Mouse (Mus musculus) small intestine, adult 10 weeks (tissue): ENCODE results near the gene Macrod1. TPM values are rescaled to one million over a fixed set of nuclear protein-coding genes. Genes with fewer than 3 reads are reported as not detected.

ENCODE experiments used
- polyA plus RNA-seq: library from polyadenylated mRNA; stranded (reverse); fragments of 350-450 nt; fragmentation: Illumina TruSeq; extraction: RNeasy Lipid Tissue Mini Kit (QIAGEN cat#74804); gene quantifications from one replicate; pipeline ENCODE4 v1.2.3, GENCODE M21; 2014; ENCODE audit warnings: low replicate concordance

Gene Macrod1
- polyA plus RNA-seq, result 1.7 TPM

DNA sequence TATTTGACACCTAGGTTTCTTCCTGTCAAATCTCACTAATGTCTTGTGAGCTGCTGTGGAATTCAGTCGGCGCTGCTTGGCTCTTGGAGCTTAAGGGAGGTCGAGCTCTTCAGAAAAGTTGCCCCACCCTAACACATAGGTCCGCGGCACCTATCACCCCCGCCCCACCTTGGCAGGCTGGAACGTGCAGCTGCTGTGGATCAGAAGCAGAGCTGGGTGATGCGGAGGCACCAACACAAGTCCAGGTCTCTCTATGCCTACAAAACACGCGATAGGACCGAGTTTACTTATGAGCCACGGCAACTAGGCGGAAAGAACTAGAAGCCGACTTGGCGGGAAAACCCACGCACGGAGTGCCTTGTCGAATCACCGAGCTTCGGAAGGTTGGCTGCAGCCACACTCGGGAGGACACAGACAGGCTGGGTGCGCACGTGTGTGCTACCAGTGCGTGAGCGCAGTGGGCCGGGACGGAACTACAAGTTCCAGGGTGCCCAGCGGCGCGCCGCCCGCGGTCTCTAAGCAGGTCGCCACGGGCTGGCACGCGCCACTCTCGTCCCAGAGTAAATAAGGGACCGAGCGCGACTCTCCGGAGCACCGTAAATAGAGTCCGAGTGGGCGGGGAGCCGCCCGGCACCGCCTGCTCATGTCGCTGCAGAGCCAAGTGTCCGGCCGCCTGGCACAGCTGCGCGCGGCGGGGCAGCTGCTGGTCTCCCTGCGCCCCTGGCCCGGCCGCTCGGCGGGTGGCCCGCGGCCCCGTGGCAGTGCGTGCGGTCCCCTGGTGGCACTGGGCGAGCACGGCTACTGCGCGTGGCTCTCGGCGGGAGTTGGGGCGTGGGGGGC is at the start of gene Macrod1:
Macrod1 (plus strand) TSS at position 563 of the 840 bp plus-strand sequence.

GRCm38 (mm10) chr19:7019191-7019590 is 37.4 kb upstream of the Macrod1 start, which contains the start of gene Fermt3:
Fermt3 (minus strand) TSS chr19:7019469.

DNA sequence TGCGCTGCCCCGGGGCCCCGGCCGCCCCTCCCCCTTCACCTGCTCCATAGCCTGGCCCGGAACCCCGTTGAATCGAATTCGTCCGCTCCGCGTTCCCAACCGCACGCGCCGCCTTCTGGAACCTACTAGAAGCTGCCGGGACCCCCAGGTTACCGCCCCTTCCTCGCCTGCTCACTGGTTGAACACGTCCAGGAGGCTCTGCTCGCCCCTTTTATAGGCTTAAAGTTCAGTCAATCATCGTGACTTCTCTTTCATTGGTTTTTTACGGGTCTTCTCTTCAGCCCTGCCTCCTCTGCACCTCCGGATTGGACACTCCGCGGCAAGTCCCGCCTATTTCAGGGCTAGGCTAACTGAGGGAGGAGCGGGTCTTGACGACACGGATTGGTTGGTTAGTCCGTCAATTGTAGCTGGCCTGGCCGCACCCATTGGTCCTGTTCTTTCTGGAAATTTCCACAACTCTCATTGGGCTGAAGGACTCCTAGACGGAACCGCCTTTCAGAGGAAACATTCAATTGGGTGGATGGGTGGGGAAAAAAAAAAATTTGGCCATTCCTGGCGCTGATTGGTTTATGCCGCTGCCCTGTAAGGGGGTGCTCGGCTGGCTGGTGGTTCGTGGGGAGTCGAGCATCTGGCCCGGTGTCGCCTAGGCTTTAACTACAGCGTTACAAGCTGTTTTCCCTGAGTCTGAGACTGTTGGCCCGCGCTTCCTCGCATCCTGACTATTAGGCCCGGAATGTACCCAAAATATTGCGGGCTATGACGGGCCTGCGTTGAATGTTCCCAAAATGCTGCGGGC is 16.6 kb upstream of the Macrod1 start, which contains the start of gene Stip1:
Stip1 (minus strand) TSS at position 127 of the 796 bp plus-strand sequence.

GRCm38 (mm10) chr19:7105544-7105943 is 48.9 kb downstream of the Macrod1 start, which contains the start of gene Flrt1:
Flrt1 (minus strand) TSS chr19:7105729.

GRCm38 (mm10) chr19:7205753-7206736 is 149.4 kb downstream of the Macrod1 start, which contains the start of gene Otub1:
Otub1 (minus strand) TSS chr19:7206316.

DNA sequence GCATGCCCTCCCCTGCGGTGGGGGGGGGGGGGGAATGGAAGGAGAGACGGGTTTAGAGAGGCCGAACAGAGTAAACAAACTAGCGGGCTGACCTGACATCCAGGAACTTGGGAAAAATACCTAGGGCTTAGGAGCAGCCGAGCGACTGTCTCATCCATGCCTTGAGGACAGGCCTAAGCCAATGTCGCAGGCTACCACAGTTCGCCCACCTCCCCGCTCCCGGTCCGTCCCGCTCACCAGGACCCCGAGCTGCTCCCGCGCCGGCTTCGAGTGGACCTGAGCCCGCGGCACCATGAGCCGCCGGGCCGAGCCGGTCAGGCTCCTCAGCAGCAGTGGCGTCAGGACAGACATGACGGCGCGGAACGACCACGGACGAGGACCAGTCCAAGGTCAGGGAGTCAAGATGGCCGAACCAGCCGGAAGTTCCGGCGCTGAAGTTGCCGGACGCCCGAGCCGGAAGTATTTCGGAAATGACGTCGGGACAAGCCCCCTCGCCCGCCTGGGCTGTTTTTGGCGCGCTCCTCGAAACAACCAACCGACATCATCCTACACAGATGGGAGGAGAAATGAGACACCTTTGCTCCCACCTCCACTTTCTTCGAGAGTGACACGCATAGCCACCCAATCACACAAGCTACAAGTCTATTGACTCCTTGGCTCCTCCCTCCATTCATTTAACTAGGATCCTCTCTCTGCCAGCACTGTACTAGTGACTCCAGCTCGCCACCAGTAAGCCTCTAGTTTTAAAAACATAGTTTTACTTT is 160.7 kb downstream of the Macrod1 start, which contains the start of gene Cox8a:
Cox8a (minus strand) TSS at position 455 of the 764 bp plus-strand sequence.

DNA sequence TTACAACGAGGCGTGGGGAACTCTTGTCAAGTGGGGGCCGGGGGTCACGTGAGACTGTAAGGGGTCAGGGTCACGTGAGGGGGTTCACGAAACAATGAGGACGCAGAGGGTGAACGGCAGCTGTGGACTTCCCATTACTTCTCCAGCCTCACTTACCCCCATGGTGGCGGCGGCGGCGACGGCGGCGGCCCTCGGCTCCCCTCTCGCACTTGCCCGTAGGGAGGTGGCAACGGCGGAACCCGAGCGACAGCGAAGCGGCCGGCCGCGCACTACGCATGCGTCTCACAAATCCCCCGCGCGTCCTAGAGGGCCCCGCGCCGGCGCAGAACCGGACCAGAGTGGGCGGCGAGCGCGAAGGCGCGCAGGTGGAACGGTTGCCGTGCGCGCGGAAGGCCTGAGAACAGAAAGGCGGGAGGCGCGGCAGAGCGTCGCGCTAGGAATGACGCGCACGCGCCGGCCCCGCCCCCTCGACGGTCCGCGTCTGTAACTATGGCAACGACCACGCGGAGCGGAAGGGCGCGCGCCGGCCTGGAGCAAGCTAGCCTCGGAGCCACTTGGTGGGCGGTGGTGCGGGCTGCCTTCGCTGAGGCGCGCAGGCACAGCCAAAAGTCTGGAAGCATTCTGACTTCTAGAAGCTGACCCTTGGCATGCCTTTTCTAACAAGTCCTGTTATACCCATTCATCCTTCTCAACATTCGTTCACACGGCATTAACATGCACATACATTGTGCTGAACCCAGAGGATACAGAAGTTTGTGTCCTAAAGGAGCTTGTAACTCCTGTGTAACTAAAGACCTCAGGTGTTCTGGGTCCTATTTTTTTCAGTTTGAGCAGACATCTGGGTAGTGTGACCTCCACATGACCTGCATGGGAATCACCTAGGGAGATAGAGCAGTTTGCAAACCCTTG is 184.4 kb downstream of the Macrod1 start, which contains the start of gene Naa40:
Naa40 (minus strand) TSS at position 402 of the 909 bp plus-strand sequence.

Other genes starting within 250 kb of the Macrod1 start
- gene Rps6ka4, start 216.2 kb upstream of the Macrod1 start, polyA plus RNA-seq, result not detected
- gene Ccdc88b, start 198.6 kb upstream of the Macrod1 start, polyA plus RNA-seq, result not detected
- 6.8 TPM for gene Trmt112, start 147.1 kb upstream of the Macrod1 start, polyA plus RNA-seq
- 30.6 TPM for gene Prdx5, start 146.7 kb upstream of the Macrod1 start, polyA plus RNA-seq
- gene Esrra, start 135.0 kb upstream of the Macrod1 start, polyA plus RNA-seq, result 16.2 TPM
- not detected for gene Catsperz, start 131.4 kb upstream of the Macrod1 start, polyA plus RNA-seq
- gene Kcnk4, start 122.3 kb upstream of the Macrod1 start, polyA plus RNA-seq, result not detected
- gene Bad, start 114.9 kb upstream of the Macrod1 start, polyA plus RNA-seq, result 0.41 TPM
- not detected for gene Gpr137, start 114.3 kb upstream of the Macrod1 start, polyA plus RNA-seq
- 4.2 TPM for gene Ppp1r14b, start 81.8 kb upstream of the Macrod1 start, polyA plus RNA-seq
- 18.0 TPM for gene Plcb3, start 80.3 kb upstream of the Macrod1 start, polyA plus RNA-seq
- gene Fkbp2, start 76.3 kb upstream of the Macrod1 start, polyA plus RNA-seq, result 7.6 TPM
- 1.9 TPM for gene Vegfb, start 69.2 kb upstream of the Macrod1 start, polyA plus RNA-seq
- gene Dnajc4, start 64.2 kb upstream of the Macrod1 start, polyA plus RNA-seq, result not detected
- not detected for gene Nudt22, start 60.7 kb upstream of the Macrod1 start, polyA plus RNA-seq
- 0.41 TPM for gene Trpt1, start 60.7 kb upstream of the Macrod1 start, polyA plus RNA-seq
- 0.15 TPM for gene Fermt3, start 37.3 kb upstream of the Macrod1 start, polyA plus RNA-seq
- gene Stip1, start 16.8 kb upstream of the Macrod1 start, polyA plus RNA-seq, result 19.6 TPM
- not detected for gene Flrt1, start 48.9 kb downstream of the Macrod1 start, polyA plus RNA-seq
- 7.0 TPM for gene Otub1, start 149.5 kb downstream of the Macrod1 start, polyA plus RNA-seq
- 78.7 TPM for gene Cox8a, start 160.8 kb downstream of the Macrod1 start, polyA plus RNA-seq
- 7.6 TPM for gene Naa40, start 184.4 kb downstream of the Macrod1 start, polyA plus RNA-seq
- gene Rcor2, start 210.5 kb downstream of the Macrod1 start, polyA plus RNA-seq, result not detected